Mouse (Mus musculus) liver, embryonic 14.5 days (tissue): ENCODE results near the gene Srsf2. TPM values are rescaled to one million over a fixed set of nuclear protein-coding genes. Genes with fewer than 3 reads are reported as not detected.
"Not testable (repeated sequence)": the region's sequence is repeated elsewhere in the genome, so short reads cannot be mapped to it uniquely, and the experiment has no call there.

Experiments used
- ATAC-seq: fragments of 200-750 bp; cut with Nextera tagmentation; 2 replicates; pipeline ENCODE4 v1.8.0; 2017; ENCODE audit warnings: moderate number of reproducible peaks, mild to moderate bottlenecking, moderate library complexity; ENCODE audit not compliant: insufficient read depth
- DNase-seq, 3 experiments: peaks; one replicate each; pipeline ENCODE4 v3.0.0-alpha.2; 2012 to 2013; ENCODE audit warnings: low read depth in 3 of 3, low spot score in 3 of 3
- H3K27ac ChIP-seq: fragments of 300-500 bp; sonication (generic); 2 replicates; pipeline ENCODE4 v1.5.1; 2014; ENCODE audit warnings: moderate library complexity, mild to moderate bottlenecking, control low read depth, inconsistent platforms
- H3K27me3 ChIP-seq: fragments of 300-500 bp; sonication (generic); 2 replicates; pipeline ENCODE4 v1.6.1; 2014; ENCODE audit warnings: mild to moderate bottlenecking, low read length, moderate library complexity; ENCODE audit not compliant: control insufficient read depth, insufficient read depth
- H3K36me3 ChIP-seq: fragments of 300-500 bp; sonication (generic); replicated peaks from 2 replicates; pipeline ENCODE4 v1.6.1; 2014; ENCODE audit warnings: low read depth; ENCODE audit not compliant: control insufficient read depth, insufficient read depth
- H3K4me1 ChIP-seq, 2 experiments: fragments of 200-500 bp in 1 of 2; fragments of 300-500 bp in 1 of 2; sonication (generic) in 1 of 2; replicated peaks; 2 replicates each; pipeline ENCODE4 v1.6.1; 2012 to 2014; ENCODE audit warnings: antibody characterized with exemption in 1 of 2, inconsistent platforms in 1 of 2, low read length in 1 of 2; ENCODE audit not compliant: control insufficient read depth in 2 of 2, insufficient read depth in 2 of 2
- H3K4me2 ChIP-seq: fragments of 300-500 bp; sonication (generic); 2 replicates; pipeline ENCODE4 v1.6.1; 2014; ENCODE audit warnings: low read depth, mild to moderate bottlenecking, control low read depth, moderate library complexity
- H3K4me3 ChIP-seq, 2 experiments: fragments of 200-500 bp in 1 of 2; fragments of 300-500 bp in 1 of 2; sonication (generic) in 1 of 2; 2 replicates each; pipeline ENCODE4 v1.5.1; 2012 to 2014; ENCODE audit warnings: low read depth in 2 of 2, low read length in 2 of 2, mild to moderate bottlenecking in 2 of 2, control low read depth in 1 of 2, inconsistent platforms in 1 of 2, moderate library complexity in 1 of 2; ENCODE audit not compliant: insufficient read depth in 1 of 2
- H3K9ac ChIP-seq: fragments of 300-500 bp; sonication (generic); replicated peaks from 2 replicates; pipeline ENCODE4 v1.6.1; 2014; ENCODE audit warnings: mild to moderate bottlenecking, control low read depth, moderate library complexity
- H3K9me3 ChIP-seq: fragments of 300-500 bp; sonication (generic); 2 replicates; pipeline ENCODE4 v1.6.1; 2016; ENCODE audit warnings: low read length, mixed read lengths; ENCODE audit not compliant: control insufficient read depth
- CTCF ChIP-seq: IDR thresholded peaks from 2 replicates; pipeline ENCODE4 v1.5.1; 2016; ENCODE audit warnings: antibody characterized with exemption, low read depth, control low read depth
- EP300 ChIP-seq: IDR thresholded peaks from 2 replicates; pipeline ENCODE4 v1.6.1; 2016; ENCODE audit warnings: antibody characterized with exemption, low read depth
- WGBS: fragments of 180-500 bp; shearing (Covaris S2); extraction: QIAGEN DNeasy Blood & Tissue Kit; methylation state at CpG from one replicate; pipeline ENCODE4 v1.1.7; 2014; ENCODE audit not compliant: insufficient replicate concordance; 5-methylcytosine and 5-hydroxymethylcytosine counted together
- polyA plus RNA-seq, 2 experiments: library from polyadenylated mRNA; depleted of rRNA in 1 of 2; stranded (reverse) in 1 of 2; unstranded in 1 of 2; fragments of >200 nt; fragmentation: Nextera tagmentation in 1 of 2; extraction: Ambion mirVana in 1 of 2; gene quantifications; 2 replicates each; pipeline versions ENCODE4 v1.2.1 to v1.2.3; 2012 to 2014

The Srsf2 gene
- 231 and 334 TPM in 2 replicates for polyA plus RNA-seq (2012; rRNA removed)
- 426 and 459 TPM in 2 replicates for polyA plus RNA-seq (2014; fragmentation: Nextera tagmentation; extraction: Ambion mirVana)

DNA sequence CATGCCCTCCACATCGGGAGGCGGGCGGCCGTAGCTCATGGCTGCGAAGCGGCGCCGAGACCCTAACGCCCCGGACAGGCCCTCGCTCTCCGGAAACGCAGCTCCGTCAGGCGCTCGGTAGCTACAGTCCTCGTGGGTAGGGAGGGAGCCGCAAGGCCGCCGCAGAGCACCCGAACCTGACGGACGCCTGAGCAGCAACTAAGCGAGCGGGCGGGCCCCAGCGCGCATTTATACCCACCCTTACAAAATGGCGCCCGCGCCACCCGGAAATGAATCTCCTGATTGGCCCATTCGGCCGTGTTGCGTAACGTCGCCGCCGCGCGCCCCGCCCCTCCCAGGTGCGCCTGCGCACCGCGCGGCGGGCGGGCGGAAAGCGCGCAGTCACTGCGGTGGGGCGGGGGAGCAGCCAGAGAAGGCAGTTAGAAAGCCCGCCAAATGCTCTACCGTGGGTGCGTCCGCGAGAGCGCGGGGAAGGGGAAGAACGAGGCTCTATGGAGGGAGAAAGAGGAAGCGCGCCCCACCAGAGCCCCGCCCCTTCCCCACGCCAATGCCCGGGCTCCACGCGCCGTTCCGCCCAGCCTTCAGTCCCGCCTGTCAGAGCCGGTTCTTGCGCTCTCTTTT, at the start of gene Srsf2:
Srsf2 (minus strand) TSS at position 204 of the 621 bp plus-strand sequence.
- ATAC-seq: peak; percentile 84
- Histone ChIP-seq H3K4me2 (peak within 1 kb of the TSS; percentile 95), H3K4me1 (peaks cover 8 to 9% of the 10 kb centered on the region in 2 experiments; a peak in 3 of 4 replicates), H3K9ac (peak within 1 kb of the TSS; percentile 96), H3K27ac (peak within 1 kb of the TSS; percentile 82), H3K4me3 (peak within 1 kb of the TSS; percentile 70 to 88), H3K9me3 (no peaks in the 10 kb centered on the region), H3K36me3 (peaks cover 39% of the 10 kb centered on the region), H3K27me3 (no peaks in the 10 kb centered on the region)
- DNase-seq: peak; percentile 88 to 91 (median 89)
- under 1% methylated on average over 73 of the region's 74 CpGs for WGBS
- TF ChIP-seq CTCF: 0 out of 2 replicates have a peak, but pooled peaks have one; percentile 3
- TF ChIP-seq EP300: no peak

DNA sequence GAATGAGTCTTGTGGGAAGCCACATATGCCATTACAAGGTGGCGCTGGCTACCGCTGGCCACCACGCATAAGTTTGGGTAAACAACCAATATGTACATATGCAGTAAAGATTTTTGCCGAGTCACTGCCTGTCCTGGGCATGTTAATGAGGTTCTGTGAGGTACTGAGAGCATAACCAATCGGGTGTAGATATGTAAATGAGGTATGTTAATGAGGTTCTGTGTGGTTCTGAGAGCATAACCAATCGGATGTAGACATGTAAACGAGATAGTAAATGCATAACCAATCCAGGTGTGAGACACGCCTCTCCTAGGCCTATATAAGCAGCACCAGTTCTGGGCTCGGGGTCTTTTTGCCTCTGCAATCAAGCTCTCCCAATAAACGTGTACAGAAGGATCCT, 49.7 kb upstream of the Srsf2 start:
- not testable (repeated sequence) for H3K4me3 ChIP-seq, H3K4me1 ChIP-seq, ATAC-seq, H3K36me3 ChIP-seq, H3K27ac ChIP-seq, H3K4me2 ChIP-seq, H3K9ac ChIP-seq, DNase-seq, H3K9me3 ChIP-seq
- WGBS: 64% methylated on average over 10 of the region's 10 CpGs
- H3K27me3 ChIP-seq: peaks cover 18% of the 10 kb centered on the region

DNA sequence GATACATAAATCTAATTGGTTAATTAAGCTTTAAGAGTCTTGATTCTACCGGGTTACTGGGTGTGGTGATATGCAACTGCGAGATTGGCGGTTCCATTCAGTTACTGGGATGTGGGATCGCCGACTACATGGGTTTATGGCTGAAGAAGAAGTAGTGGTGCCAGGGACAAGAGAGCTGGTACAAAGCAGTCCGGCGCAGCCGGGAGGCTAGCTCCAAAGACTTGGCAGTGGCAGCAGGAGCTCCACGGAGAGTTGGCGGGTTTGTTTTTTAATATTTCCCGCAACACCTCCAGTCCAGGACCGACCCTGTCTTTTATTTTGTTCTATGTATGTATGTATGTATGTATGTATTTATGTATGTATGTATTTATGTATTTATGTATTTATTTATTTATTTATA, 46.4 kb upstream of the Srsf2 start:
- WGBS: 78% methylated on average over 12 of the region's 12 CpGs
- Histone ChIP-seq H3K4me3 (no peak overlapping the region), H3K27ac (no peak overlapping the region), H3K4me1 (no peaks in the 10 kb centered on the region), H3K4me2 (no peak overlapping the region), H3K27me3 (peaks cover under 1% of the 10 kb centered on the region; the same call in 1 of the 2 replicates), H3K9ac (no peak overlapping the region), H3K9me3 (no peaks in the 10 kb centered on the region), H3K36me3 (no peaks in the 10 kb centered on the region)
- TF ChIP-seq CTCF (no peak), EP300 (no peak)
- ATAC-seq: no peak
- no peak for DNase-seq

DNA sequence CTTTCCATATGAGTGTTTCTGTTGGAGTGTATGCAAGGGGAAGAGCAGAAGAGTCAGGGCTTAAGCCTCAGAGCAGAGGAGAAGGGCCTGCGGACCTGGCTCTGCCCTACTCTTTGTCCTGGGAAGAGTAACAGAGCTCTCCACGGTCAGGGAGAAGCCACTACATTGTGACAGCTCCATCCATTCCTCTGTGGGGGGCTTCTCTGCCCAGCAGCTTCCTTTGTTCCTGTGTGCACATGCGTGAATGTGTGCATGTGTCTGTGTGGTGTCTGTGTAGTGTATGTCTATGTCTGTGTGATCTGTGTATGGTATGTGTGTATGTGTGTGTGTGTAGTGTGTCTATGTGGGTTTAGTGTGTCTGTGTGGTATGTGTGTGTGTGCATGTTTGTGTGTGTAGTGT, 42.5 kb upstream of the Srsf2 start:
- DNase-seq (no peak), ATAC-seq (no peak)
- H3K4me3 ChIP-seq: no peak overlapping the region
- H3K4me2 ChIP-seq: no peak overlapping the region
- H3K36me3 ChIP-seq: no peaks in the 10 kb centered on the region
- no peak overlapping the region for H3K27ac ChIP-seq
- no peaks in the 10 kb centered on the region for H3K9me3 ChIP-seq
- no peaks in the 10 kb centered on the region for H3K4me1 ChIP-seq
- H3K9ac ChIP-seq: no peak overlapping the region
- WGBS: 58% methylated on average over 3 of the region's 3 CpGs
- TF ChIP-seq CTCF: no peak
- TF ChIP-seq EP300: no peak
- H3K27me3 ChIP-seq: no peaks in the 10 kb centered on the region; the same call in 1 of the 2 replicates

DNA sequence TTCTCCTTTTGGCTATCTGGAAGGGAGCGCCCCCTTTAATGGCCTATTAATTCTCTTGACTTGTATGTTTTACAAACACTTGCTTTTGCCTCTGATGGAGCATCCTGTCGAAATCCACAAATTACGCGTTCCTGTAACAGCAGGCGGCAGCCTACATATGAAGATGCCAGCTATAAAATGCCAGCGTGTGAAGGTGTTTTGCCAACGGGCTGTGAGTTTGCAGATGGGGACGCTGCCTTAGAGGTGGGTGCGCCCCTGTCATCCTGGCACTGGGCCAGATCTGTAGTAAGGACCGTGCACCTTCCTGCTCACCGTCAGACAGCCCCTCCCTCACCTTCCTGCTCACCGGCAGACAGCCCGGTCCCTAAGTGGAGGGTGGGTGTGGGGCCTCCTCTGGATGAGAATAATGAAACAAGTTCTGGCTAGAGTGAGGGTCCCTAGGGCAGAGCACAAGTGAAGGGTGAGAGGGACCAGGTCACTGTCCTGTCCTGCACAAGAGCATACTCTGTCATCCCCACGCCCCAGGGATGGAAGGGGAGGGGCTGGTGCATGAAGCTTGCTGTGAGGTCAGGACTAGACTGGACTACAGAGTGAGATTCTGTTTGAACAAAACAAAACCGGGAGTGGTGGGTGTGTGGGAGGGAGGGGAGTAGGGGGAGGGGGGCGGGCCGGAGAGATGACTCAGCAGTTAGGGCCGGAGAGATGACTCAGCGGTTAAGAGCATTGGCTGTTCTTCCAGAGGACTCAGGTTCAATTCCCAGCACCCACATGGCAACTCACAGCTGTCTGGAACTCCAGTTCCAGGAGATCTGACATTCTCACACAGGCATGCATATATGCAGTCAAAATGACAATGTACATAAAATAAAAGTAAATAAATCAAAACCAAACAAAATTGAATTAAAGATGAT, 40.9 kb upstream of the Srsf2 start:
- Histone ChIP-seq H3K9ac (no peak overlapping the region), H3K9me3 (no peaks in the 10 kb centered on the region), H3K27me3 (no peaks in the 10 kb centered on the region), H3K4me2 (no peak overlapping the region), H3K36me3 (no peaks in the 10 kb centered on the region), H3K4me1 (no peaks in the 10 kb centered on the region), H3K4me3 (no peak overlapping the region), H3K27ac (no peak overlapping the region)
- ATAC-seq: no peak
- WGBS: 58% methylated on average over 19 of the region's 19 CpGs
- no peak for DNase-seq
- TF ChIP-seq EP300 (no peak), CTCF (no peak)
